ENCODE assay signal across 7 mouse cellular contexts in genomic region chr1:177928391-177929010, GRCm38 (mm10). TPM values are rescaled to one million over a fixed set of nuclear protein-coding genes. Genes with fewer than 3 reads are reported as not detected.
"Had no signal": no experiment of that assay in that cellular context is flagged by ENCODE, and none has a peak within 500 bp of the region (broad histone marks: within the 10 kb centered on the region; RNA-seq: fewer than 3 reads in every experiment).

No protein-coding gene starts in this region.

RNA-seq across cellular contexts. Expression of gene Catspere2, which starts 54.7 kb away (rescaled TPM):
- total RNA-seq: common myeloid progenitor, adult 5-6 weeks; gastrocnemius, postnatal 25 days; granulocyte monocyte progenitor cell, adult 5-6 weeks had no signal
- polyA plus RNA-seq: erythroblast, embryonic 14.5 days; forebrain, embryonic 10.5 days; forebrain, embryonic 11.5 days; forebrain, embryonic 13.5 days had no signal
